Mouse (Mus musculus) forebrain, postnatal 0 days (tissue): Measurements from ENCODE around the gene Cracr2a. TPM values are rescaled to one million over a fixed set of nuclear protein-coding genes. Genes with fewer than 3 reads are reported as not detected.
A peak's percentile ranks its signal among the peaks of the same experiment; 100 is the strongest.

Experiments
- ATAC-seq: fragments of 200-750 bp; cut with Nextera tagmentation; 2 replicates; pipeline ENCODE4 v1.8.0; 2017; ENCODE audit warnings: mild to moderate bottlenecking, moderate library complexity
- DNase-seq: peaks from one replicate; pipeline ENCODE4 v3.0.0-alpha.2; 2015
- H3K27ac ChIP-seq: fragments of 300-500 bp; sonication (generic); 2 replicates; pipeline ENCODE4 v1.5.1; 2014; ENCODE audit warnings: low read depth, mild to moderate bottlenecking, antibody characterized with exemption, low read length, moderate library complexity, mixed read lengths
- H3K27me3 ChIP-seq: fragments of 300-500 bp; sonication (generic); 2 replicates; pipeline ENCODE4 v1.6.1; 2014; ENCODE audit warnings: mild to moderate bottlenecking, low read length, mixed read lengths; ENCODE audit not compliant: insufficient read depth
- H3K36me3 ChIP-seq: fragments of 300-500 bp; sonication (generic); 2 replicates; pipeline ENCODE4 v1.6.1; 2014; ENCODE audit warnings: mild to moderate bottlenecking, moderate library complexity; ENCODE audit not compliant: insufficient read depth
- H3K4me1 ChIP-seq: fragments of 300-500 bp; sonication (generic); 2 replicates; pipeline ENCODE4 v1.6.1; 2014; ENCODE audit warnings: antibody characterized with exemption; ENCODE audit not compliant: insufficient read depth
- H3K4me2 ChIP-seq: fragments of 300-500 bp; sonication (generic); 2 replicates; pipeline ENCODE4 v1.6.1; 2014; ENCODE audit warnings: low read depth, mild to moderate bottlenecking, moderate library complexity
- H3K4me3 ChIP-seq: fragments of 300-500 bp; sonication (generic); 2 replicates; pipeline ENCODE4 v1.5.1; 2014; ENCODE audit warnings: low read depth, low read length, mixed read lengths
- H3K9ac ChIP-seq: fragments of 300-500 bp; sonication (generic); 2 replicates; pipeline ENCODE4 v1.6.1; 2014; ENCODE audit warnings: mild to moderate bottlenecking
- H3K9me3 ChIP-seq: fragments of 300-500 bp; sonication (generic); 2 replicates; pipeline ENCODE4 v1.6.1; 2016; ENCODE audit warnings: low read length
- CTCF ChIP-seq: sonication (generic); IDR thresholded peaks from 2 replicates; pipeline ENCODE4 v1.5.1; 2016; ENCODE audit warnings: antibody characterized with exemption, control low read depth, low read depth
- WGBS: fragments of 180-500 bp; shearing (Covaris S2); extraction: QIAGEN DNeasy Blood & Tissue Kit; methylation state at CpG from one replicate; pipeline ENCODE4 v1.1.7; 2014; 5-methylcytosine and 5-hydroxymethylcytosine counted together
- polyA plus RNA-seq: library from polyadenylated mRNA; unstranded; fragments of >200 nt; fragmentation: Nextera tagmentation; extraction: Ambion mirVana; gene quantifications from 2 replicates; pipeline ENCODE4 v1.2.1, GENCODE M21; 2015
- total RNA-seq: library from RNA; depleted of rRNA; stranded (reverse); fragments of >200 nt; gene quantifications from 2 replicates; pipeline ENCODE4 v1.2.3, GENCODE M21; 2014

Gene Cracr2a
- total and polyA plus RNA-seq, 2 experiments from 2014 or later = 0.28 to 0.57 TPM

DNA sequence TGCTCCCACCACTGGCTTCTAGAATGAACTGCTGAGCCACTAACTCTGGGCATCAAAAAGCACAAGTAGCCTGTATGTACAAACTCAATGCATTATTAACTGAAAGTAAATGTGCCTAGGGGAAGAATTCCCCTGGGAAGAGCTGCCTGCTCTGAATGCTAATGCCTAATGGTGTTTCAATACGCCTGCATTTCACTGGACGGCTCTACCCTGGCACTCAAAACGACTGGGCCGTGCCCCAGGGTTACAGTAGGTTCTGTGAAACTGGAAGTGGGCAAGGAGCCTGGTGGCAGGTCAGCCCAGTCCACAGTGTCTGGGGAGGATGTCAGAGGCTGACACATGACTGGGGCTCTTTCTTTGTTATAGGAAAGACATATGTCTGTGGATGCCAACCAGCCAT, 123.8 kb downstream of the Cracr2a start:
- TF ChIP-seq CTCF = no peak
- Histone ChIP-seq H3K9ac (no peak overlapping the region), H3K9me3 (no peaks in the 10 kb centered on the region), H3K4me2 (no peak overlapping the region), H3K4me3 (no peak overlapping the region), H3K27ac (no peak overlapping the region), H3K36me3 (0 out of 2 replicates have a peak, but pooled peaks cover 1% of the 10 kb centered on the region), H3K27me3 (no peaks in the 10 kb centered on the region), H3K4me1 (peaks cover 7% of the 10 kb centered on the region; the same call in 1 of the 2 replicates)
- DNase-seq (peak; percentile 45), ATAC-seq (peak; percentile 76)
- WGBS = 30% methylated on average over 4 of the region's 4 CpGs

DNA sequence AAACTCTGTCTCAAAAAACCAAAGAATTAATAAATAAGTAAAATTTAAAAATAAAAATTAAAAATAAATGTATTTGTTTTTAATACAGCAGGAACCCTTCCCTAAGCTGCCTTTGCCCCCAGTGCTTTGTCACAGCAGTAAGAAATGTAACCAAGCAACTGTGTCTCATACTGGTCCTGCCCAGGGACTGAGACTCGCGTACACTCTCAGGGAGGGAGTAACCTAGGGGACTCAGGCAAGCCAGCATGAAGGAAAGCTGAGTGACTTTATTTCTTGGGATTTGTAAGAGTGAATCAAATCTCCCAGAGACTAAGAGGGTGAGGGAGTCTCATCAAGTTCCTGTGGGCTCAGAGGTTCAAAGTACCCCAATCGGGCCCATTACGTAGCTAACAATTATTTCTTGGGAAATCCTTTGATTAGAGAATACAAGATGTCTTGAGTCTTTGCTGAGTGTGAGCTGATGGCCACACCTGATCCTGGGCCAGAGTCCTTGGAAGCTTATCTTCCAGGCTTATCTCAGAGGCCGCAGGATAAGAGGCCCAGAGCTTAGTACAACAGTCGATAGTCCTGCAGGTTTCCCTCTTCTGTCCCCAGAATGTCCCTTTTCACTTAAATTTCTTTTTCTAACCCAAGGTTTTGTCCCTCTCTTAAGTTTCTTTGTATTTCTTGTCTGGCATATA, 126.2 kb downstream of the Cracr2a start:
- Histone ChIP-seq H3K27me3 (no peaks in the 10 kb centered on the region), H3K9ac (no peak overlapping the region), H3K4me2 (no peak overlapping the region), H3K4me1 (peaks cover 7% of the 10 kb centered on the region; the same call in 1 of the 2 replicates), H3K27ac (no peak overlapping the region), H3K4me3 (no peak overlapping the region), H3K36me3 (0 out of 2 replicates have a peak, but pooled peaks cover 6% of the 10 kb centered on the region), H3K9me3 (no peaks in the 10 kb centered on the region)
- no peak for DNase-seq
- 90% methylated on average over 6 of the region's 6 CpGs for WGBS
- ATAC-seq = no peak
- no peak for TF ChIP-seq CTCF

DNA sequence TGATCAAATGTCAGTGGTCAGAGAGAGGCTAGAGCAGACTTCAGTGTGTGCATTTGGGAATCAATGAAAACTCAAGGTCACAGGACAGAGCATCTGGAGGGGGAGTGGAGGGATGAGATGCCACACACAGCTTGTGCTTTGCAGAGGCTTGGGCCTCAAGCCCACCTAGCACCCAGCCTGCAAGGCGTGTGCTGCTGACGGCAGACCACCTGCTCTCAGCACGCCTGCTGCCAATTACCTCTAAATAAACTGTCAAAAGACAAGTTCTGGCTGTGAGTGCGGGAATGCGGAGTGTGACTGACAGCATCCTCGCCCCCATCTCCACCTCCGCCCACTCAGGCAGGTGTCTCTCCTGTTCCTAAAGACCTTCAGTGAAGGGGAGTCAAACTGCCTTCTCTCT, 131.2 kb downstream of the Cracr2a start:
- DNase-seq (peak; percentile 34), ATAC-seq (peak; percentile 62; the same call in 1 of the 2 replicates)
- no peak overlapping the region for H3K4me3 ChIP-seq
- WGBS = 30% methylated on average over 7 of the region's 7 CpGs
- H3K9me3 ChIP-seq = no peaks in the 10 kb centered on the region
- H3K27me3 ChIP-seq = no peaks in the 10 kb centered on the region
- H3K4me1 ChIP-seq = no peaks in the 10 kb centered on the region
- no peak overlapping the region for H3K27ac ChIP-seq
- H3K4me2 ChIP-seq = no peak overlapping the region
- no peak for TF ChIP-seq CTCF
- no peak overlapping the region for H3K9ac ChIP-seq
- H3K36me3 ChIP-seq = peaks cover 27% of the 10 kb centered on the region

DNA sequence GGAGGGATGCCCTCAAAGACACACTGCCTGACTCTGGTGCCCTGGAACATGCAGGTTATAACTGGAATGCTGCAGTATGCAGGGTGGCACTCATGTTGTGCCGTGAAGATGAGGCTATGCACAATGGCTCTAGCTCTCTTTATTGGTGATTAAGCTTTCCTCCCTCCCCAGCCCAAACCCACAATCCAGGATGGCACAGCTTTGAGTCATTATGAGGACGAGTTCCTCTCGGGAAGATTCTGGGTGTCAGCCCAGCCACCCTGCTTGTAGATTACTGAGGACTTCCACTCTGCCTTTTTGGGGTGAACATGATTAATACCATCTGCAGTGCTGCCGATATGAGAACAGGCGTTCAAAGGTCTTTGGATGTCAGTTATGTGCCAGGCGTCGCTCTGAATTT, 132.5 kb downstream of the Cracr2a start:
- H3K9me3 ChIP-seq = no peaks in the 10 kb centered on the region
- no peak overlapping the region for H3K9ac ChIP-seq
- WGBS = 85% methylated on average over 7 of the region's 7 CpGs
- TF ChIP-seq CTCF = no peak
- peaks cover 38% of the 10 kb centered on the region for H3K36me3 ChIP-seq
- DNase-seq (no peak), ATAC-seq (no peak)
- H3K4me2 ChIP-seq = no peak overlapping the region
- no peak overlapping the region for H3K27ac ChIP-seq
- H3K4me3 ChIP-seq = no peak overlapping the region
- no peaks in the 10 kb centered on the region for H3K27me3 ChIP-seq
- no peaks in the 10 kb centered on the region for H3K4me1 ChIP-seq

DNA sequence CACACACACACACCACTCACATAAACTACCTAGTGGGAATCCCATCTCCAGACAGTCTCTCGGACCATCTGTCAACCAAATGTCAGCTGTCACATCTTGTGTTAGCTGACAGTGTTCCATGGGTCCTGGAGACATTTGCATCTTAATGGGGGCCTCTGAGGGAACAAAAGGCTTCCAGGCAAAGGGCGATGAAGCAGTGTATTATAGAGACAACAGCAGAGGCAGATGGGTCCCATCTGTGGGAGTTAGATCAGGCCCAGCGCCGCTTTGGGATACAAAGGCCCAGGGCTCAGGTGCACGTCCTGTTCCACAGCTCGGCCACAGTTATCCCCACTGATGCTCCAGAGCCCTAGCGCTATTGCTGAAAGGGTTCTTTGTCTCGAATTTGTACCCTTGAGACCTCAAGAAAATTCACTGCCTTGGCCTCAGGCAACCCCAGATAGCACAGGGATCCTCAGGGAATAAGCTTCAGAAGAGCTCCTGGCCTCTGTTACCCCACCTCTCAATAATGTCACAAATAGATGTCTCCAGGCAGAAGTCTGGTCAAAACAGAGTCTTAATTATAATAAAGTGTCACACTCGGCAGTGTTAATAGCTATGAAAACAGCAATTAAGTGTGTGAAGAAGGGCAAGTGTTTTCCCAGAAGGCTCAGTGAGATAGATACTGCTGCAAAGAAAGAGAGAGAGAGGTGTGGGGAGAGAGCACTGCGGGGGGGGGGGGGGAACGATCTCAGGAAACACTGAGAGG, 140.1 kb downstream of the Cracr2a start:
- no peak for TF ChIP-seq CTCF

DNA sequence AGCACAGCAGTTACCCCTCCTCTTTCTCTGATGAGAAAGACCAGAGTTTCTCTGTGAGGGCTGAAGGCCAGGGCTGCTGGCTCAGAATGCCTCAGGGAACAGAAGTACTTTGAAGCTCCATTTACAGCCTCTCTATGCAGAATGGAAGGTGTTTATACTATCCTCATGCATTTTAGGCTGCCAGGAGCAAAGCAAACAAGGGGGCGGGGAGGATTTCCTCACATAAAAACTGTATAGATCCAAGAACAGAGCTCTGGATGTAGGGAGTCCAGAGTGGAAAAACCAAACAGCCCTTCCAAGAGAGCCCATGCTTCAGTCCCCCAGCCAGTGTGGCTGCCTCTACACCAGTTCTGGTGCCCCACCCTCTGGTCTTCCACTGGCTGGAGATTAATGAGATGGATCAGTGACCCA, 147.1 kb downstream of the Cracr2a start:
- no peaks in the 10 kb centered on the region for H3K9me3 ChIP-seq
- DNase-seq (no peak), ATAC-seq (0 out of 2 replicates have a peak, but pooled peaks have one; percentile 10)

More for the DNA sequence above, 140.1 kb downstream of the Cracr2a start:
- peak; percentile 77 for DNase-seq
- H3K27me3 ChIP-seq = no peaks in the 10 kb centered on the region
- H3K36me3 ChIP-seq = peaks cover 22% of the 10 kb centered on the region
- ATAC-seq = peak; percentile 86
- H3K4me1 ChIP-seq = no peaks in the 10 kb centered on the region
- no peak overlapping the region for H3K9ac ChIP-seq
- H3K27ac ChIP-seq = peak overlapping the region; percentile 76
- WGBS = 7% methylated on average over 9 of the region's 11 CpGs
- H3K4me3 ChIP-seq = no peak overlapping the region
- no peak overlapping the region for H3K4me2 ChIP-seq
- H3K9me3 ChIP-seq = no peaks in the 10 kb centered on the region

DNA sequence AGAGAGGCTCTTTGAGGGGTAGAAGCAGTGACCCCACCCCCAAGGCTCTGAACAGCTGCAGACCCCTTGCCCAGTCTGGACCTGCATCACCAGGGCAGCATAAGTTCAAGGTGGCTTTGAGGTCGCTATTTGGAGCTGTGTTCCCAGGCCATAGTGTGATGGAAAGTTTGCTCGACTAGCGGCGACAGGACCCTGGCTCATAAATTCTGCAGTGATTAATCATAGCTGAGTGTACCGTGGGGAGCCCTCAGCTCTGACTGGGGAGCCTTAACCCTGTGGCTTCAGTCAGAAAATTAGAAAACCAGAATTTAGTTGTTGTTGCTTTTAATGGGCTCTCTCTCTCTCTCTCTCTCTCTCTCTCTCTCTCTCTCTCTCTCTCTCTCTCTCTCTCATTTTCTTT, 153.8 kb downstream of the Cracr2a start:
- WGBS = 83% methylated on average over 5 of the region's 5 CpGs
- Histone ChIP-seq H3K9ac (no peak overlapping the region), H3K27me3 (no peaks in the 10 kb centered on the region), H3K9me3 (no peaks in the 10 kb centered on the region), H3K4me3 (no peak overlapping the region), H3K4me1 (no peaks in the 10 kb centered on the region), H3K4me2 (no peak overlapping the region), H3K36me3 (peaks cover 4% of the 10 kb centered on the region; the same call in 1 of the 2 replicates), H3K27ac (no peak overlapping the region)
- DNase-seq (no peak), ATAC-seq (no peak)
- TF ChIP-seq CTCF = no peak

More for the DNA sequence above, 147.1 kb downstream of the Cracr2a start:
- Histone ChIP-seq H3K4me1 (peaks cover 7% of the 10 kb centered on the region; the same call in 1 of the 2 replicates), H3K36me3 (peaks cover 5% of the 10 kb centered on the region; the same call in 1 of the 2 replicates), H3K4me3 (no peak overlapping the region), H3K27ac (no peak overlapping the region), H3K4me2 (no peak overlapping the region), H3K9ac (no peak overlapping the region), H3K27me3 (no peaks in the 10 kb centered on the region)
- WGBS = 45% methylated on average over 1 of the region's 1 CpGs
- TF ChIP-seq CTCF = no peak
